Comparison of ENCODE assay signal across 8 mouse cellular contexts in the genomic region with DNA sequence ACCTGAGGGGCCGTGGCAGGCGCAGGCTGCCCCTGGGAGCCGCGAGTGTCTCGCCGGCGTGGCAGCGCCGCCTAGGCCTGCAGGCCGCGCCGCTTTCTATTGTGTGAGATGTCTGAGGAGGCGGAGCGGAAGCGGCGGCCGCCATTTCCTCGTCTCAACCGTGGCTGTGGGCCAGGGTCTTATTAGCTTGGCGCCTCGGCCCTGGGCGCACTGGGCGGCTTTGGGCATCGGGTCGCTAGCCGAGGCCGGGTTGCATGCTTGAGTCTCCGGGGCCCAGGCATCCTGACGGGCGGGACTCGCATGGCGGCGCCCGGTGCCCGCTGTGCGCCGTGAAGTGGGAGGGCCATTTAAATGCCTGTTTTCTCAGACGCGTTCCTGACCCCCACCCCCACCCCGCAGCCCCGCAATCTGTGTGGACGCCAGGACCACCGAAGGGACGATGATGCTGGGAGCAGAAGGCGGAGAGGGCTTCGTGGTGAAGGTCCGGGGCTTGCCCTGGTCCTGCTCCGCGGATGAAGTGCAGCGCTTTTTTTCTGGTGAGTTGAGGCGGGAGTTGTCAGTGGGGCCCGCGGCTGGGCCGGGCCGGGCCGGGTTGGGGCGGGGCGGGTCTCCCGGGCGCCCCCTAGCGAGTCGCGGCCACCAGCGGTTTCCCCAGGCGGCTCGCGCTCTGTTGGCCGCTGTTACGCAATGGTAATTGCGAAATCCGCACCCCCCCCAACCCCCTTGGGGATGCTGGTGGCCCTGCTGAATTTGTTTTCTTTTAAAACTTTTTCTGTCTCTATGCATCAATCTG. TPM values are rescaled to one million over a fixed set of nuclear protein-coding genes. Genes with fewer than 3 reads are reported as not detected.
A peak's percentile ranks its signal among the peaks of the same experiment; 100 is the strongest.
DNase-seq lines count a peak whose midpoint lies in the region; ATAC-seq lines count a peak whose summit lies in the region.

No protein-coding gene starts in this region.

- H3K9ac ChIP-seq in intestine, embryonic 15.5 days: peak overlapping the region; percentile 98

- H3K27me3 ChIP-seq in intestine, embryonic 15.5 days (replicated peaks): no peaks in the 10 kb centered on the region

- intact Hi-C loops in left cerebral cortex, postnatal 25 days (cut with DNase I): loop anchor here (5.0 kb wide), 1 partner anchor 86 kb away; a partner anchor contains a TSS

- peak overlapping the region; percentile 100 for H3K27ac ChIP-seq in intestine, embryonic 15.5 days

- ATAC-seq in intestine, embryonic 15.5 days: peak; percentile 81

- H3K9me3 ChIP-seq in intestine, embryonic 15.5 days: no peaks in the 10 kb centered on the region

- peak; percentile 94 for DNase-seq in adrenal gland, adult 2 months
- peak; percentile 88 for DNase-seq in embryo, embryonic 11 days
- DNase-seq in gastrocnemius, postnatal 25 days: peak; percentile 92
- peak; percentile 73 to 85 for DNase-seq in left cerebral cortex, postnatal 25 days (ENCODE audit: low spot score in 2 of 2)
- DNase-seq in mesoderm, embryonic 11.5 days (ENCODE audit: low read depth, low spot score): peak; percentile 80
- DNase-seq in right cerebral cortex, postnatal 25 days: peak; percentile 81
- DNase-seq in urinary bladder, postnatal 4 days (ENCODE audit: low spot score in 2 of 2): peak; percentile 85 to 89

- peak overlapping the region; percentile 69 for H3K4me2 ChIP-seq in intestine, embryonic 15.5 days (replicated peaks)

- H3K4me1 ChIP-seq in intestine, embryonic 15.5 days (replicated peaks): peaks cover 14% of the 10 kb centered on the region

- under 1% methylated on average over 71 of the region's 71 CpGs for whole genome bisulfite sequencing in intestine, embryonic 15.5 days

- peaks cover 3% of the 10 kb centered on the region for H3K36me3 ChIP-seq in intestine, embryonic 15.5 days

- H3K4me3 ChIP-seq in intestine, embryonic 15.5 days (replicated peaks): peak overlapping the region; percentile 96

RNA-seq across cellular contexts. Expression of a gene that starts 1.3 kb away (rescaled TPM):
- 100 to 1,000 TPM; 225 to 240 TPM for total RNA-seq in adrenal gland, adult 2 months (2021)
- polyA plus RNA-seq in adrenal gland, adult 2 months (2012; rRNA removed): 13.4 and 13.7 TPM in 2 replicates
- total RNA-seq in gastrocnemius, postnatal 25 days (2021): 10 to 100 TPM; 79.5 to 83.6 TPM
- 302 and 324 TPM in 2 replicates for polyA plus RNA-seq in intestine, embryonic 15.5 days (2015; fragmentation: Nextera tagmentation; extraction: Ambion mirVana)
- total RNA-seq in left cerebral cortex, postnatal 25 days (2021): 100 to 1,000 TPM; 220 to 248 TPM

RNA-seq across cellular contexts. Expression of a gene that starts 23.8 kb away (rescaled TPM):
- not detected for total RNA-seq in adrenal gland, adult 2 months (2021)
- 0.57 TPM in 1 of 2 replicates, not detected in the other for polyA plus RNA-seq in adrenal gland, adult 2 months (2012; rRNA removed)
- not detected for total RNA-seq in gastrocnemius, postnatal 25 days (2021)
- polyA plus RNA-seq in intestine, embryonic 15.5 days (2015; fragmentation: Nextera tagmentation; extraction: Ambion mirVana): 0.42 and 0.49 TPM in 2 replicates
- total RNA-seq in left cerebral cortex, postnatal 25 days (2021): under 1 TPM in 1 of 2 experiments, not detected in 1; 0.50 TPM

RNA-seq across cellular contexts. Expression of a gene that starts 52.6 kb away (rescaled TPM):
- total RNA-seq in adrenal gland, adult 2 months (2021): 100 to 1,000 TPM; 479 to 498 TPM
- 13.9 and 19.7 TPM in 2 replicates for polyA plus RNA-seq in adrenal gland, adult 2 months (2012; rRNA removed)
- 100 to 1,000 TPM in 1 of 2 experiments, 10 to 100 TPM in 1; 98.6 to 108 TPM for total RNA-seq in gastrocnemius, postnatal 25 days (2021)
- polyA plus RNA-seq in intestine, embryonic 15.5 days (2015; fragmentation: Nextera tagmentation; extraction: Ambion mirVana): 358 and 379 TPM in 2 replicates
- 100 to 1,000 TPM; 432 to 442 TPM for total RNA-seq in left cerebral cortex, postnatal 25 days (2021)

RNA-seq across cellular contexts. Expression of a gene that starts 52.8 kb away (rescaled TPM):
- 10 to 100 TPM; 33.8 to 45.8 TPM for total RNA-seq in adrenal gland, adult 2 months (2021)
- polyA plus RNA-seq in adrenal gland, adult 2 months (2012; rRNA removed): 23.5 and 24.6 TPM in 2 replicates
- total RNA-seq in gastrocnemius, postnatal 25 days (2021): 10 to 100 TPM; 17.9 to 21.6 TPM
- 19.9 and 22.0 TPM in 2 replicates for polyA plus RNA-seq in intestine, embryonic 15.5 days (2015; fragmentation: Nextera tagmentation; extraction: Ambion mirVana)
- 10 to 100 TPM; 25.4 to 27.8 TPM for total RNA-seq in left cerebral cortex, postnatal 25 days (2021)

Comparison
In these comparisons a context has a peak if more than half of its experiments do, and no peak if none do; other contexts are left out.
1. Peak in every context shown above with its lines: DNase-seq, ATAC-seq, H3K4me3 ChIP-seq and H3K27ac ChIP-seq.